In the genomic region with DNA sequence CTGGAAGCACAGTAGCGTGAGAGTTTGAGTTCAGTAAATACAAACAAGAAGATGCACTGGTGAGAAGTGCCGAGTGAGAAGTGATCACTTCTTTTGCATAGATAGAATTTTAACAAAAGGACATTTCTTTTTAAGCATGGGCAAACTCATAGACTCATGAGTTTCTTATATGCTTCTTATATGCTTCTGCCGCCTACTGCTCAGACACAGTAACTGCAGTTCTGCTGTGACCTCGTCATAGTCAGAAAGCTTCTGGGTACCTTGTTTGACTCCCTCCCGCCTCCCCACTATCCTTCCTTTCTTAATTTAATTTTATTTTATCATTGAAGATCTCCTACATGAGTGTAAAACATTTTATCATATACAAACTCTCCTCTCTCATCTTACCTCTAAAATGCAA, we compare ENCODE assay signal across 10 mouse cellular contexts. TPM values are rescaled to one million over a fixed set of nuclear protein-coding genes. Genes with fewer than 3 reads are reported as not detected.
DNase-seq lines count a peak whose midpoint lies in the region; ATAC-seq and TF ChIP-seq lines count a peak whose summit lies in the region.
"Had no signal": no experiment of that assay in that cellular context is flagged by ENCODE, and none has a peak within 500 bp of the region (broad histone marks: within the 10 kb centered on the region; RNA-seq: fewer than 3 reads in every experiment).

No protein-coding gene starts in this region.

- 42% methylated on average over 5 of the region's 5 CpGs for WGBS in embryonic facial prominence, embryonic 11.5 days
- WGBS in embryonic facial prominence, embryonic 10.5 days: 47% methylated on average over 5 of the region's 5 CpGs
- 31% methylated on average over 5 of the region's 5 CpGs for WGBS in liver, embryonic 14.5 days (ENCODE audit: insufficient replicate concordance)
- WGBS in liver, embryonic 12.5 days (ENCODE audit: insufficient replicate concordance): 33% methylated on average over 5 of the region's 5 CpGs

- H3K4me2 ChIP-seq in embryonic facial prominence, embryonic 11.5 days (ENCODE audit: low read depth, low read length): no peak overlapping the region
- H3K4me2 ChIP-seq in liver, embryonic 14.5 days (ENCODE audit: low read depth): no peak overlapping the region
- H3K4me2 ChIP-seq in liver, embryonic 12.5 days: no peak overlapping the region
- H3K4me2 ChIP-seq: lung, embryonic 15.5 days had no signal

- intact Hi-C loops in left cerebral cortex, postnatal 36 days (cut with DNase I): loop anchor here (10.0 kb wide), 1 partner anchor 114 kb away; the partner anchor contains the start of genes Fancf and Gas2

- no peak overlapping the region for H3K27ac ChIP-seq in embryonic facial prominence, embryonic 11.5 days (replicated peaks; ENCODE audit: low read depth, low read length)
- H3K27ac ChIP-seq in embryonic facial prominence, embryonic 10.5 days (replicated peaks): no peak overlapping the region
- H3K27ac ChIP-seq in liver, embryonic 14.5 days: no peak overlapping the region
- H3K27ac ChIP-seq in liver, embryonic 12.5 days: no peak overlapping the region
- H3K27ac ChIP-seq: lung, embryonic 15.5 days had no signal

- no peak for TF ChIP-seq EP300 in liver, embryonic 14.5 days (IDR thresholded peaks at IDR 0.05; ENCODE audit: low read depth)

- TF ChIP-seq CTCF in liver, embryonic 14.5 days (IDR thresholded peaks at IDR 0.05; ENCODE audit: low read depth): peak; percentile 70

- no peak overlapping the region for H3K4me3 ChIP-seq in embryonic facial prominence, embryonic 11.5 days (ENCODE audit: low read depth, low read length)
- H3K4me3 ChIP-seq in embryonic facial prominence, embryonic 10.5 days: no peak overlapping the region
- no peak overlapping the region for H3K4me3 ChIP-seq in liver, embryonic 14.5 days (ENCODE audit: insufficient read depth in 1 of 2, low read depth in 2 of 2, low read length in 2 of 2)
- no peak overlapping the region for H3K4me3 ChIP-seq in liver, embryonic 12.5 days
- H3K4me3 ChIP-seq: lung, embryonic 15.5 days had no signal

- DNase-seq in embryonic facial prominence, embryonic 11.5 days (ENCODE audit: low spot score): peak; percentile 34
- no peak for DNase-seq in embryonic facial prominence, embryonic 10.5 days (ENCODE audit: low spot score)
- DNase-seq in liver, embryonic 14.5 days (ENCODE audit: low read depth in 3 of 3, low spot score in 3 of 3): no peak
- DNase-seq in B cell, adult 2 months: no peak
- no peak for DNase-seq in left cerebral cortex, postnatal 36 days (ENCODE audit: low spot score in 2 of 2)

- no peaks in the 10 kb centered on the region for H3K27me3 ChIP-seq in embryonic facial prominence, embryonic 11.5 days (ENCODE audit: control insufficient read depth, insufficient read depth, low read length)
- no peaks in the 10 kb centered on the region for H3K27me3 ChIP-seq in embryonic facial prominence, embryonic 10.5 days (replicated peaks; ENCODE audit: low read depth, poor library complexity, severe bottlenecking)
- no peaks in the 10 kb centered on the region for H3K27me3 ChIP-seq in liver, embryonic 14.5 days (ENCODE audit: control insufficient read depth, insufficient read depth, low read length)
- H3K27me3 ChIP-seq in liver, embryonic 12.5 days (replicated peaks): no peaks in the 10 kb centered on the region
- H3K27me3 ChIP-seq: lung, embryonic 15.5 days had no signal

- no peaks in the 10 kb centered on the region for H3K36me3 ChIP-seq in embryonic facial prominence, embryonic 11.5 days (replicated peaks; ENCODE audit: control insufficient read depth, insufficient read depth, low read depth, low read length)
- no peaks in the 10 kb centered on the region for H3K36me3 ChIP-seq in embryonic facial prominence, embryonic 10.5 days (replicated peaks)
- H3K36me3 ChIP-seq in liver, embryonic 14.5 days (replicated peaks; ENCODE audit: control insufficient read depth, insufficient read depth, low read depth): no peaks in the 10 kb centered on the region
- H3K36me3 ChIP-seq in liver, embryonic 12.5 days: no peaks in the 10 kb centered on the region
- H3K36me3 ChIP-seq: lung, embryonic 15.5 days had no signal

- ATAC-seq in embryonic facial prominence, embryonic 11.5 days (replicated peaks; ENCODE audit: insufficient number of reproducible peaks, low FRiP score, low TSS enrichment, low read depth): no peak
- no peak for ATAC-seq in liver, embryonic 14.5 days (ENCODE audit: insufficient read depth)
- no peak for ATAC-seq in liver, embryonic 12.5 days
- peak; percentile 63 for ATAC-seq in activated CD4-positive, CD25-positive, alpha-beta regulatory T cell, adult 4 months
- ATAC-seq in megakaryocyte-erythroid progenitor cell, adult 5-6 weeks (replicated peaks; ENCODE audit: low FRiP score, low TSS enrichment, poor library complexity, severe bottlenecking): peak; percentile 81

- H3K4me1 ChIP-seq in embryonic facial prominence, embryonic 11.5 days (ENCODE audit: control insufficient read depth, insufficient read depth, low read length): no peaks in the 10 kb centered on the region
- peaks cover 19% of the 10 kb centered on the region for H3K4me1 ChIP-seq in embryonic facial prominence, embryonic 10.5 days
- peaks cover 16 to 28% of the 10 kb centered on the region in 2 experiments for H3K4me1 ChIP-seq in liver, embryonic 14.5 days (replicated peaks; ENCODE audit: control insufficient read depth in 2 of 2, insufficient read depth in 2 of 2, low read length in 1 of 2)
- H3K4me1 ChIP-seq in liver, embryonic 12.5 days: peaks cover 36% of the 10 kb centered on the region
- H3K4me1 ChIP-seq: lung, embryonic 15.5 days had no signal

- H3K9me3 ChIP-seq in embryonic facial prominence, embryonic 11.5 days (replicated peaks; ENCODE audit: control insufficient read depth, low read length): no peaks in the 10 kb centered on the region
- H3K9me3 ChIP-seq in embryonic facial prominence, embryonic 10.5 days: no peaks in the 10 kb centered on the region
- H3K9me3 ChIP-seq in liver, embryonic 14.5 days (ENCODE audit: control insufficient read depth, low read length): no peaks in the 10 kb centered on the region
- H3K9me3 ChIP-seq in liver, embryonic 12.5 days (replicated peaks): no peaks in the 10 kb centered on the region
- H3K9me3 ChIP-seq: lung, embryonic 15.5 days had no signal

- no peak overlapping the region for H3K9ac ChIP-seq in embryonic facial prominence, embryonic 11.5 days (replicated peaks; ENCODE audit: low read length)
- H3K9ac ChIP-seq in liver, embryonic 14.5 days (replicated peaks): no peak overlapping the region
- no peak overlapping the region for H3K9ac ChIP-seq in liver, embryonic 12.5 days
- H3K9ac ChIP-seq: lung, embryonic 15.5 days had no signal

RNA-seq across cellular contexts. Expression of gene Svip, which starts 26.5 kb away (rescaled TPM):
- polyA plus RNA-seq in embryonic facial prominence, embryonic 11.5 days (2014; fragmentation: Nextera tagmentation; extraction: Ambion mirVana): 11.1 and 16.2 TPM in 2 replicates
- polyA plus RNA-seq in embryonic facial prominence, embryonic 10.5 days (2016; fragmentation: Nextera tagmentation; extraction: Ambion mirVana): 6.4 and 8.6 TPM in 2 replicates
- polyA plus RNA-seq in liver, embryonic 14.5 days (2012; rRNA removed): 7.8 and 12.4 TPM in 2 replicates
- polyA plus RNA-seq in liver, embryonic 14.5 days (2014; fragmentation: Nextera tagmentation; extraction: Ambion mirVana): 23.6 and 27.6 TPM in 2 replicates
- 26.1 and 26.2 TPM in 2 replicates for polyA plus RNA-seq in liver, embryonic 12.5 days (2016; fragmentation: Nextera tagmentation; extraction: Ambion mirVana)
- under 1 TPM; 0.57 to 0.63 TPM for polyA plus RNA-seq in activated CD4-positive, CD25-positive, alpha-beta regulatory T cell, adult 4 months (2017; shearing (Covaris generic))
- total RNA-seq in megakaryocyte-erythroid progenitor cell, adult 5-6 weeks (2014; fragmentation: Nextera tagmentation): 22.7 and 26.2 TPM in 2 replicates
- total RNA-seq in megakaryocyte-erythroid progenitor cell, adult 5-6 weeks (2017): 16.6 and 21.8 TPM in 2 replicates
- 10 to 100 TPM; 35.3 to 36.5 TPM for total RNA-seq in left cerebral cortex, postnatal 36 days (2021)

RNA-seq across cellular contexts. Expression of gene 1700015G11Rik, which starts 36.3 kb away (rescaled TPM):
- polyA plus RNA-seq in embryonic facial prominence, embryonic 11.5 days (2014; fragmentation: Nextera tagmentation; extraction: Ambion mirVana): not detected in 2 replicates
- not detected in 2 replicates for polyA plus RNA-seq in embryonic facial prominence, embryonic 10.5 days (2016; fragmentation: Nextera tagmentation; extraction: Ambion mirVana)
- not detected in 2 replicates for polyA plus RNA-seq in liver, embryonic 14.5 days (2012; rRNA removed)
- polyA plus RNA-seq in liver, embryonic 14.5 days (2014; fragmentation: Nextera tagmentation; extraction: Ambion mirVana): not detected in 2 replicates
- not detected in 2 replicates for polyA plus RNA-seq in liver, embryonic 12.5 days (2016; fragmentation: Nextera tagmentation; extraction: Ambion mirVana)
- not detected for polyA plus RNA-seq in activated CD4-positive, CD25-positive, alpha-beta regulatory T cell, adult 4 months (2017; shearing (Covaris generic))
- not detected in 2 replicates for total RNA-seq in megakaryocyte-erythroid progenitor cell, adult 5-6 weeks (2014; fragmentation: Nextera tagmentation)
- not detected in 2 replicates for total RNA-seq in megakaryocyte-erythroid progenitor cell, adult 5-6 weeks (2017)
- not detected for total RNA-seq in left cerebral cortex, postnatal 36 days (2021)
- polyA plus RNA-seq: intestine, embryonic 14.5 days; lung, embryonic 15.5 days had no signal

Comparison
In these comparisons a context has a peak if more than half of its experiments do, and no peak if none do; other contexts are left out.
1. ATAC-seq: peak in activated CD4-positive, CD25-positive, alpha-beta regulatory T cell, adult 4 months (single experiment) and megakaryocyte-erythroid progenitor cell, adult 5-6 weeks (single experiment); none in embryonic facial prominence, embryonic 11.5 days (single experiment), liver, embryonic 14.5 days (single experiment) and liver, embryonic 12.5 days (single experiment).